Mouse (Mus musculus) NIH3T3 (cell line): ENCODE results near the gene Mmp9.

Experiments used
- DNase-seq: peaks from one replicate; pipeline ENCODE4 v3.0.0-alpha.2; 2012; ENCODE audit warnings: low read depth

Mmp9 gene

DNA sequence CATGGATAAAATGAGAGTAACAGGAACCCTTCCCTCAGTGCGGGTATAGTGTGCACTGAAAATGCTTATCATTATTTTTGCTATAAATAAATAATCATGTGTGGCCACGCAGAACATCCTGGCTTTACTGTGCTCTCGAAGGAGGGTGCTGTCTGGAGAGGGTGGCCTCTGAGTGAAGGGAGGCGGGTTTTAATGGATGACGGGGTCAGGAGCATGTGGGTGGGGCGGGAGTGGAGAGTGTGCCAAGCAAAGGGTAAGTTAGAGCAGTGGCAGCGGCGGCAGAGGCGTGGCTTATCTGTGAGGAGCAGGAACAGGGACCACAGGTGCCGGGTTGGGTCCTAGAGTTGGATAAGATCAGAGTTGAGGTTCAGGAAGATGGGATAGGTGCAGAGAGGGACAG, 51.2 kb downstream of the Mmp9 start:
- no peak for DNase-seq

DNA sequence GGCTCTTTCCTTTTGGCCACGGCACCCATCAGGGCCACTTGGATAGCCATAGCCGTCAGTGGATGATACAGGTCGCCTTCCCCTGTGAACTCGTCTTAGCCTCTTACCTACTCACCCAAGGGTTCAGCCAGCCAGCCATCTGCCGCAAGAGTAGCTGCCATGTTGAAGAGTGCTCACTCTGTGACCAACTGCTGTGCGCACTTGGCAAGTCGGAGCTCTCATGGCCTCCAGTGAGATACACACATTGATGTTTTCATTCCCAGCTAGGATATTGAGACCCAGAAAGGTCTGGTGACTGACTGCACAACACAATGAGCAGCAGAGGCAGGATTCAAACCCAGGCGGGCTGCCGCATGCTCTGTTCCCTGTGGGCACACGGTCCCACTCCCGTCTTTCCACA, 53.6 kb downstream of the Mmp9 start:
- no peak for DNase-seq

DNA sequence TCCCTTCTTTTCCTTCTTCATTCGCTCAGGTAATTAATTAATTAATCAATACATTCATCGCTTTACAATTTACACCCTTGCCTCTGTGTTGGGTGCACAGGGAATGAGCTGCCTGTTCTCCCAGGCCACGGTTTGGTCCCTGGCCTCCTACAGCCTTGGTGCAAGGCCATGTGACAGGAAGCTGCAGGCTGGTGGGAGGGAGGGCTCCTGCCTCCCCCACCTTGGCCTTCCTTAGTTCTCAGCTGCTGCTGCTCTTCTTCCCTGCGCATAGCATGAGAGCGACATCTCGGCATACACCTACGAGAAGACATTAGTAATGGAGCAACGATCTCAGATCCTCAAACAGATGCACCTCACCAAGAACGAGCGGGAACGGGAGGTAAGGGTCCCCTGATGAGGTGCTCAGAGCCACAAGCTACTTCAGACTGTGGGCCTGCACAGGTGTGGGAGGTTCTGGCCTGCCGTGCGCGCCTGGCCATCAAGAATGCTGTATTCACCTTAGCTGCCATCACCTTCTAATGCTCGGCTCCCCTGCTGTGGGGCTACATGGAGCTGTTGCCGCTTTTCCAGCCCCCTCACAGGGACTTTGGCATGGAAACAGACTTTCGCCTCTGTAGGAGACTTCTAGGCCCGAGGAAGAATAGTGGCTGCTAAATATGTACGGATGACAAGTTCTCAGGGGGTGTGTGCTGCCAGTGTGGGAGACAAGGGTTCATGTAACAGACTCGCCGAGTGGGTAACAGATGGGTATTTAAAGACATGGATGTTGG, 54.3 kb downstream of the Mmp9 start:
- no peak for DNase-seq

DNA sequence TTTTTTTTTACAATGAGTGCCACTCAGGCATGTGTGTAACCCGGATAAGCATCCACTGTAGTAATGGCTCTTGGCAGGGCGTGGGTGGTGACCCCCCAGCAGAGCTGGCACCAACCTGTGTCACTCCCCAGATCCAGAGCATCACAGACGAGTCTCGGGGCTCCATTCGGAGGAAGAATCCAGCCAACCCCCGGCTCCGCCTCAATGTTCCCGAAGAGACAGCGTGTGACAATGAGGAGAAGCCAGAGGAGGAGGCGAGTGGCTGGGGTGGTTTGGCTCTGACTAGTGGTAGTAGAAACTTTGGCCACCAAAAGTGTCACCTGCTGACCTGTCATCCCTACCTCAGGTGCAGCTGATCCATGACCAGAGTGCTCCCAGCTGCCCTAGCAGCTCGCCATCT, 55.4 kb downstream of the Mmp9 start:
- no peak for DNase-seq

DNA sequence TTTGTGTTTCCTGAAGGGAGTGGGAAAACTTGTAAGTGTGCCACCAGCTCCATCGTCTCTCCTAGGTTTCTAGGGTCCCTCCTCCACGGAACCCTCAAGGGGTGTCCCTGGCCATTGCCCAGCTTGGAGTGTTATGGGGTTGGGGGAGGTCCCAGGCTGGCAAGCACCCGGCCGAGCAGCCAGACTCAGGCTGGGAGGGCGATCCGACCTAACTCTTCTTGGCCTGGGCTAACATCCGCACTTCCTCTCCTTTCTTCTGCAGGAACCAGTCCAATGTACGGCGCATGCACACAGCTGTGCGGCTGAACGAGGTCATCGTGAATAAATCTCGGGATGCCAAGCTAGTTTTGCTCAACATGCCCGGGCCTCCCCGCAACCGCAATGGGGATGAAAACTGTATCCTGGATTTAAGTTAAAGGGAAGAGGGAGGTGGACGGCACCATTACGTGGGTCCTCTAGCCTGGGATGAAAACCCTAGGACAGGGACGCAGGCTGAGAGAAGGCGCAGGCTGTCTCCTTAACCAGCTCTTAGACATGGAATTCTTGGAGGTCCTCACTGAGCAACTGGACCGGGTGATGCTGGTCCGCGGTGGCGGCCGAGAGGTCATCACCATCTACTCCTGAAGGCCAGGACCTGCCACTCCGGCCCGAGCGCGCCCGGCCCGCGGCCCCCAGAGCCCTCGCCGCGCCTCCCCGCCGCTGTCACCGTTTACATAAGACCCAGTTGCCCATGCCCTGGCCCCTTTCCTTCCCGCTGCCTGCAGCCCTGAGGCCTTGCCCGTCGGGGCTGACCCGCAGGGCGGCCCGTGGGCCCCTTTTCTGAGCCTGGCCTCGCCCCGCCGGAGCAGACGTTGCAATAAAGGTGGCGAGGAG, 56.5 kb downstream of the Mmp9 start:
- DNase-seq = no peak

DNA sequence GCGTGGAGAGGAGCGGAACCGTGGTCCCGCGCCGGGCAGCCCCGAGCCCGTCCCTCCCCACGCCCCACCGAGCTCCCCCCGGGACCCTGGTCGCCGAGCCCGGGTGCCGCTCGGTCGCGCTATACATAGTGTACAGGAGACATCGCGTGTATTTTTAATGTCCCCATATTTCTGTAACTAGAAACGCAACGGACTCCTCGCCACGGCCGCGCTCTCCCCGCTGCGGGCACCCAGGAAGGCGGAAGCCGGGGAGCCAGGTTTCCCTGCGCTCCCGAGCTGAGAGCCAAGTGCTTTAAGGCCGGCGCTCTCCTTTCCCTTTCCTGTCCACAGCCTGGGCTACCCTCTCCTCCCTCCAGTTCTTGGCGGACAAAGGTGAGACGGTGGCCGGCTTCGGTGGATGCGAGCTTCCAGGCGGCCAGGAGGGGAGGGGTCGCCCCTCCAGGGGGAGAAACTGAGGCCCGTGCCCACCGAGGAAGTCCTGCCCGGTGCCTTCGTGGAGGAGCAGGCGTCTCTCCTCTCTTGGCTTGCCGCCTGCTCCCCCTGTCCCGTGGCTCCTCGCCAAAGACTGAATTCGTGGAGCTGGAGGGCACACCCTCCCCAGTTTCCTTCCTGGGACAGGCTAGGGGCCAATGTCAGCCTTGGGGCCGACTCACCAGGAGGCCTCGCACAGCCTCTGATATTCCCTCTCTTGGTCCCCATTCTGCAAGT, 57.3 kb downstream of the Mmp9 start:
- no peak for DNase-seq

DNA sequence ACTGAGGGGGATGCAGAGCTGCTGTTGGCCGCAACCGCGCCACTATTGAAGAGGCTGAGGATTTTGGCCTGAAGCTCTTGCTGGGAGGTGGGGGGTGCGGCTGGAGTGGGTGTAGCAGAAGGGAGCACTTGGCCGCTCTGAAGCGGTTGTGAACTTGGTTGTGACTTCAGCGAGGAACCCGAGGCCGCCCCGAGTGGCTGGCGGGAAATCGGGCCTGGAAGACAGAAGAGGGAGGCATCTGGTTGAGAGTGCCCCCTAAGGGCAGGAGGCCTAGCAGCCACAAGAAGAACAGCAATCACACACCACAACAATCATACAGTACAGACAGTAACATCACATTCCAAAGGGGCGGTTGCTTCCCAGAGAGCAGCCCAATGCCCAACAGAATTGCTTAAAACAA, 61.4 kb downstream of the Mmp9 start:
- DNase-seq = no peak

DNA sequence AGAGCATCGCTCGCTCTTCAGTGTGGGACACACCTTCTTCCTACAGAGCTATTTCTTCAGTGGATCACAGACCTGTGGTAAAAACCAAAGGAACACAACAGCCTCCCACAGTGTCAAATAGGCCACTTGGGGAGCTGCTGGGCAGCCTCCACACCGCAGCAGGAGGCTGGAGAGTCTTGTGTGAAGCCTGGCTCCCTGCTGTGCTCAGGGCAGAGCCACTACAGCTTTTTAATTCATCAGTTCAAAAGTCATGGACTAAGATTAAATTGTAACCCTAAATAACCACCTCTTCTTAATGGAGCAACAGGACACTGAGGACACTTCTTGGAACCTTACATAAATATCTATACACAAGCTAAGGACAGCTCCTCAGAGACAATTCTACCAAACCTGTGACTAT, 62.5 kb downstream of the Mmp9 start:
- no peak for DNase-seq

DNA sequence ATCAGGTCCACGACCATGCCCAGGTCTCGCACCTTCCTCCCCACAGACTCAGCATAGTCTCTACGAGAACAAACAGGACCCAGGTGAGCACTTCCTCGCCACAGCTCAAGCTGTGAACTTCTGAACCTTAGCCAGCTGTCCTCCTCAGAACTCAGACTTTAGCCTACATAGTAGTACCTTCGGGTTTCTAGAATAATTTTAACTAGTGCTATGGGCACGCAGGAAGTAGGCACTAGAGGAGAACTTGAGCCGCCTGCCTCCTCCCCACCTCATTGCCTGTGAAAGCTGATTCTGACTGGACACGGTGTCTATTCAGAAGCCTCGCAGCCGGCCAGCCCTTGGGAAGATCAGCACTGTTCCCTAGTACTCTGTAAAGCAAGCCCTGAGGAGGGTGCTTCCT, 63.7 kb downstream of the Mmp9 start:
- DNase-seq = no peak
